Mouse (Mus musculus) E14TG2a.4 (cell line): ENCODE data around the gene Ccser1.

ENCODE experiments used
- CTCF ChIP-seq: conservative IDR thresholded peaks from 2 replicates; pipeline ENCODE4 v1.5.1; 2014; ENCODE audit warnings: low read length
- NANOG ChIP-seq: IDR thresholded peaks from 2 replicates; pipeline ENCODE4 v1.6.1; 2014; ENCODE audit warnings: borderline replicate concordance, low read length, mixed read lengths

- TF ChIP-seq CTCF = no peak
- no peak for TF ChIP-seq NANOG
These were observed 1016.5 kb downstream of the Ccser1 start for GRCm38 (mm10) chr6:62196496-62197188.
